Mouse (Mus musculus) retina, postnatal 7 days (tissue): ENCODE data around the gene Megf9.

ENCODE experiments used
- DNase-seq: peaks from one replicate; pipeline ENCODE4 v3.0.0-alpha.2; 2012; ENCODE audit warnings: low read depth, low spot score

Megf9 gene

GRCm38 (mm10) chr4:70534891-70535269 is at the start of gene Megf9:
TSS of gene Megf9 (minus strand) at chr4:70534995.
- peak; percentile 97 for DNase-seq

GRCm38 (mm10) chr4:70579654-70580053 is 44.9 kb upstream of the Megf9 start:
- DNase-seq: peak; percentile 11

GRCm38 (mm10) chr4:70578301-70578700 is 43.5 kb upstream of the Megf9 start:
- no peak for DNase-seq

GRCm38 (mm10) chr4:70576096-70576495 is 41.3 kb upstream of the Megf9 start:
- DNase-seq: no peak

GRCm38 (mm10) chr4:70573926-70574325 is 39.1 kb upstream of the Megf9 start:
- DNase-seq: no peak

- no peak for DNase-seq
These were observed 19.1 kb upstream of the Megf9 start for GRCm38 (mm10) chr4:70553888-70554287.

- no peak for DNase-seq
These were observed 18.5 kb upstream of the Megf9 start for GRCm38 (mm10) chr4:70553230-70553797.

- no peak for DNase-seq
These were observed 17.3 kb upstream of the Megf9 start for GRCm38 (mm10) chr4:70552120-70552519.

GRCm38 (mm10) chr4:70547411-70548148 is 12.8 kb upstream of the Megf9 start:
- no peak for DNase-seq

GRCm38 (mm10) chr4:70545869-70546542 is 11.2 kb upstream of the Megf9 start:
- DNase-seq: no peak

- no peak for DNase-seq
These were observed 9.6 kb upstream of the Megf9 start for GRCm38 (mm10) chr4:70544390-70544789.

- no peak for DNase-seq
These were observed 7.6 kb upstream of the Megf9 start for GRCm38 (mm10) chr4:70542387-70542786.

- DNase-seq: no peak
These were observed 5.9 kb upstream of the Megf9 start for GRCm38 (mm10) chr4:70540743-70541142.

- no peak for DNase-seq
These were observed 2.1 kb upstream of the Megf9 start for GRCm38 (mm10) chr4:70536661-70537580.

GRCm38 (mm10) chr4:70535711-70536311 is 1.0 kb upstream of the Megf9 start:
- no peak for DNase-seq

GRCm38 (mm10) chr4:70535289-70535688 is 494 bp upstream of the Megf9 start:
- DNase-seq: no peak

- no peak for DNase-seq
These were observed 511 bp downstream of the Megf9 start for GRCm38 (mm10) chr4:70534078-70534890.

GRCm38 (mm10) chr4:70533056-70533805 is 1.6 kb downstream of the Megf9 start:
- DNase-seq: no peak

- no peak for DNase-seq
These were observed 3.8 kb downstream of the Megf9 start for GRCm38 (mm10) chr4:70531021-70531420.

- DNase-seq: no peak
These were observed 6.2 kb downstream of the Megf9 start for GRCm38 (mm10) chr4:70528622-70529021.
